Mouse (Mus musculus): Measurements from ENCODE around the gene Slc8a3.

GRCm38 (mm10) chr12:81317811-81318210, 15.2 kb downstream of the Slc8a3 start:
- TF ChIP-seq POLR2A (IDR thresholded peaks at IDR 0.05; ENCODE audit: extremely low read depth, insufficient read depth, low read length), result no peak
- no peak for TF ChIP-seq CTCF (IDR thresholded peaks at IDR 0.05; ENCODE audit: extremely low read depth, insufficient read depth, low read length)

Data from cortical plate, adult 2 months (tissue).